Mouse (Mus musculus) c-Kit-positive CD71-positive TER-119-negative erythroid progenitor cells, embryonic 14.5 days (primary cell): Measurements from ENCODE around the gene Hp1bp3.

Source experiments
- DNase-seq: peaks from one replicate; pipeline ENCODE4 v3.0.0-alpha.2; 2013; ENCODE audit warnings: low read depth

Hp1bp3 gene

DNA sequence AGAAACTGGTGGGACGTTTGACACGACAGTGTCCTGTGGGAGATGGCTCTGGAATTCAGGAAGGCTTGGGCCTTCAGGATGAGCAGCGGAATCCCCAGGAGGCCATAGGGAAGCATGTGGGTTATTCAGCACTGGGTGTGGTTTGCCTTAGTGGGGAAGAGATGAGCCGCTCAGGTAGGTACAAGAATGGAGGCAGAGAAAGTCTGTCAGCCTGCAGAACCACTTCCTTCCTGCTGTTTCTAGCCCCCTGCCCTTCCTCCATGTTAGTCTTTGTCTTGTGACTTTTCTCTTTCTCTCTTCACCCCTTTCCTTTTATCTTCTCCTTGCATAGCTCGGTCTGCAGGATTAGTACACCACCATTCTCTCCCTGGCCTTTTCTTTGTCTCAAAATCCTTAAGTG, 6.3 kb downstream of the Hp1bp3 start:
- DNase-seq, result no peak

GRCm38 (mm10) chr4:138223623-138224022, 7.5 kb downstream of the Hp1bp3 start:
- no peak for DNase-seq

DNA sequence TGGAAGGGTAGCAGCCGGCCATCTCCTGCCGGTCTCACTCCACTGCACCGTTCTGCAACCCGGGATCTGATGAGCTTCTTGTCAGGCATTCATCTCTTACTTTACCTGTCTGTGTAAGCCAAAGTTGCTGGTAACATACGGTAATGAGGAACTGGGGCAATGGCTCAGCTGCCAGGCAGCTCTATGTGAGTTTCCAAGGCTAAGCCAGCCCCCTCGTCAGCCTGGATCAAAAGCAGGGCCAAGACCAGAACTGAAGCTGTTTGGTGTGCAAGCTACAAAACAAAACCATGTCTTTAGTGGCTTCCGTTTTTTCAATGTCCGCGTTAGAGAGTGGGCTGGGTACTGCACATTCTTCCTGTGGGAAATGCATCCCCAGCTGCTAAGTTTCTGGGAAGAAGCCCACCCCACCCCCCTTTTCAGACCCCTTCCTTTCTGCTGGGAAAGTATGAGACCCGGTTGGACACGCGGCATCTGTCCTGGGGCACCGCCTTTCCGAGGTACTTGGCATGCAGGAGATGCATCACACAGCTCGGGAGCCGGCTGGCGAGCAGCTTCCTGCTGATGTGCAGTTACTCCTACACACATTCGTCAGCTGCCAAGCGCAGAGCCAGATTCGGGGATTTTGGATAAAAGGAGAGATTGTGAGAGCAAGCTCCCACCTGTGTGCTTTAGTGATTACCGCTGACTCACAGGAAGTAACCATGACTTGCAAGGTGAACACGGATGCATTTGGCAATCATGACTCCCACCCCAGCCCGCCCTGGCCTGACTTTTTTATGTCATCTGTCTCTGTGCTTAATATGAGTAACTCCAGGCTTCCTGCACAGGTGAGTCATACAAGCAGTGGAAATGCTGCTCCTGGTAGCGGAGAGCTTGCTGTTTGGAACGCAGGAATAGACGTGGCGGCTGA, 30.9 kb downstream of the Hp1bp3 start:
- DNase-seq, result no peak

GRCm38 (mm10) chr4:138250088-138250960, 34.2 kb downstream of the Hp1bp3 start, which contains the start of the genes Sh2d5 and Kif17:
TSS of gene Sh2d5 (plus strand) at chr4:138250403.
TSS of gene Kif17 (plus strand) at chr4:138250435.
- peak; percentile 65 for DNase-seq

GRCm38 (mm10) chr4:138251819-138252218, 35.7 kb downstream of the Hp1bp3 start:
- DNase-seq, result no peak

DNA sequence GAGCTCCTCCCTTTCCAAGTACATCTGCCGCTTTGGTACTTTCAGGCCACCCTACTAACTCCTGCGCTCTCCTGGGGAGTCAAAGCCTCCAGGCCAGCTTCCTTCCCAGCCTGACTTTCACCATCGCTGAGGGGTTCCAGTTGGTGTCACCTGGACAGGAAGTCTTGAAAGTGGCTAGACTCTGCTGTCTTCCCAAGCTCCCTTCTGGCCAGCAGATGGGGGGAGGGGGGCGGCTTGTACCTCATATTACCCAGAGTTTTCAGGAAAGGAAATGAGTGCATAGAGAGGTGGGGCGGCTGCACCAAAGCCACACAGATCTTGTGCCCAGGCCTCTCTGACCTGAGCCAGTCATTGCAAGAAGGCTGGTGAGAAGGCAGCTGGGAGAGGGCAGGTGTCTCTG, 36.1 kb downstream of the Hp1bp3 start:
- DNase-seq, result no peak

GRCm38 (mm10) chr4:138257116-138257687, 41.1 kb downstream of the Hp1bp3 start:
- no peak for DNase-seq

DNA sequence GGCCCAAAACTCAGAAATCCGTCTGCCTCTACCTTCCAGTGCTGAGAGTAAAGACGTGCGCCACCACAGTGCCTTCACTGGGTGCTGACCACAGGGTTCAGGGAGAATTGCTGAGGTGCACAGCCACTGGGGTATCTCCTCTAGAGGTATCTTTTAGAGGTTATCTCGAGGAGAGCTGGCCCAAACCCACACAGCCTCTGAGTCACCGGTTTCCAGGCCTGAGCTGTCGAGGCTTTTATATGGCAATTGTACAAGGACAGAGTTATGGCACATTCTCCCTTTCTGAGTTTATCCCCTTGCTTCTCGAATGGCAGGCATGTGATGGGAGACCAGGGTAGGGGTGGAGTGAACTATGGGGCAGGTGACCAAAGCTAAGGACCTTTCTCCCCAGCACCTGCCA, 42.6 kb downstream of the Hp1bp3 start:
- DNase-seq, result no peak

DNA sequence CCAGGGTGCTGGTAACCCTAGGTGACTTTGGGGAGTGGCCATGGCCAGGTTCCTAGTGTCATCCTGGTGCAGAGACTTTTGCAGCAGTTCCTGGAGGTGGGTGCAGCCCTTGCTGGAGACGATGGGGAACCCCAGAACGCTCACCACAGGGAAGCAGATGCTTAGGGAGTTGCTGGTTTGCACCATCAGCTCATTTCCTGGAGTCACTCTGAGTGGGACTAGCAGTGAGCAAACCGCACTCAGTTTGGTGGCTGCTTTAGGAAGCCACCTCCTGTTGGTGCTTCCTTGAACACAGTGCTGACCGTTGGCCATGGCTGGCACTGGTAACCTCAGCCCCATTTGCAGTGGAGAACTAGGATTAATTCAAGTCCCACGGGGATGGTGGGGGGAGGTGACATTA, 43.4 kb downstream of the Hp1bp3 start:
- no peak for DNase-seq

- DNase-seq, result peak; percentile 50
These were observed 46.0 kb downstream of the Hp1bp3 start for GRCm38 (mm10) chr4:138261843-138262681.

- no peak for DNase-seq
These were observed 51.8 kb downstream of the Hp1bp3 start for GRCm38 (mm10) chr4:138267869-138268268.

DNA sequence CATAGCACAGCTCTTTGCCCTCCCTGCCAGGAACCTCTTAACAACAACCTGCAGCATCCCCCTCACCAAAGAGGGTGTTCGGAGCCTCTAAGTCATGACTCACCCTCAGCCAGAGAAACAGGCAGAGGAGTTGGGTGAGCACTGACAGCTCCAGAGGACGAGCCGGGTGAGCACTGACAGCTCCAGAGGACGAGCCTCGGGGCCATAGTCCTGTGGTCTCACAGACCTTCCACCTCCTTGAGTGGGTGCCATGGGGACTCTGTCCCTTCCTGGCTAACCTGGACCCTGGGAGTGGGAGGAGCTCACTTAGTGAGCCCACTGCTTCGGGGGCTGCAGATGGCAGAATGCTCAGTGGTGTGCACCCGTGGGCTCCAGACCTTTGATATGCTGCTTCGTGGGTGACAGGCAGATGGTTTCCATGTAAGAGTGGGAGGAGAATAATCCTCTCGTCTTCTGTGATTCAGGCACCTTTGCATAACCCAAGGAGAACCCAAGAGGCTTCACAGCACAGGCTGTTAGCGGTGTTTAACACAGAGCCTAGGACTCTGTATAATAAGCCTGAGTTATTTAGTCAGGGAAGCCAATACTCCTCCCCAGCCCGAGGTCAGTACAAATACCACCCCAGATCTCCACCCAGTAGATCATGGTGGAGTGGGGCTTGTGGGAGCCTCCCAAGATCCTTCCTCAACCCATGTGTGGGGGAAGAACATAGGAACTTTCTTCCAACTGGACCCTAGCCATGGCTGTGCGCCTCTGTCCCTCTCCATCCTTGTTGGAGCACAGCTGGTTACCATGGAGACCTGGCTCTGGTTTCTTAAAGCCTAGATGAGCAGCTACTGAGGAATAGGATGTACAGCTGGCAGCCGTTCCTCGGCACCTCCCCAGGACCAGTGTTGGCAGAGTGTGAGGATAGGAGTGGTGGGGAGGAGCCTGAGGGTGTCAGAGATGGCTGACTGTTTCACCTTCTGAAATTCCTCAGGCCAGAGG, 56.2 kb downstream of the Hp1bp3 start:
- no peak for DNase-seq

DNA sequence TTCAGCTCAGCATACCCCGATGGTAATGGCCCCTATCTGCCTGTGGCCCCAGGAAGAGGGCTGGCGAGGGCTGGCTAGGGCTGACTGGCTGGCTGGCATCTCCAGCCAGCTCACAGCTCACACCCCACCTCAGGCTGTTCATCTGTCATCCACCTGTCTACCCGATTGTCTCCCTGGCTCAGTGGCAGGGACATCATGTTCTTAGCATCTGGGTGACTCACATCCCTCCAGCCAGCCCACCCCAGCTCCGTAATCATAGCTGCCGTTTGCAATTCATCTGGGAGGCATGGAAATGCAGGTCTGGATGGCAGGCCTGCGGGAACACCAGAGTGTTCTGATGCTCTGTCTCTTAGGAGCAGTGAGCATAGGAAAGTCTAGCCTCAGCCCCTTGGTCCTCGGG, 62.2 kb downstream of the Hp1bp3 start:
- DNase-seq, result no peak

DNA sequence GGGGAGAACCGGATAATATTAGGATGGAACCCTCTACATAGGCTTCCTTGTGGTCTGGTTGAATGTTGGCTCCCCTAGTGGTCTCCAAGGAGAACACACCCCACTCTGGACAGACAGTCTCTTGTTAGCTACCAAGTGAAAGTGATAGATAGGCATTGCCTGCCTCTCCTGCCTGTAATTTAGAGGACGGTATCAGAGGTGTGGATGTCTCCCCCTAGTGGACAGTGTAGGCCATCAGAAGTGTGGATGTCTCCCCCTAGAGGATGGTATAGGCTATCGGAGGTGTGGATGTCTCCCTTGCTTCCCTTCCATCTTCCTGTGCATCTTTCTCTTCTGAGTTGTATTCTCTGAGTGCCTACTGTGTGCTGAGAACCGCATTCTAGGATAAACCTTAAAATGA, 66.7 kb downstream of the Hp1bp3 start:
- DNase-seq, result peak; percentile 86

GRCm38 (mm10) chr4:138286411-138286810, 70.3 kb downstream of the Hp1bp3 start:
- no peak for DNase-seq

DNA sequence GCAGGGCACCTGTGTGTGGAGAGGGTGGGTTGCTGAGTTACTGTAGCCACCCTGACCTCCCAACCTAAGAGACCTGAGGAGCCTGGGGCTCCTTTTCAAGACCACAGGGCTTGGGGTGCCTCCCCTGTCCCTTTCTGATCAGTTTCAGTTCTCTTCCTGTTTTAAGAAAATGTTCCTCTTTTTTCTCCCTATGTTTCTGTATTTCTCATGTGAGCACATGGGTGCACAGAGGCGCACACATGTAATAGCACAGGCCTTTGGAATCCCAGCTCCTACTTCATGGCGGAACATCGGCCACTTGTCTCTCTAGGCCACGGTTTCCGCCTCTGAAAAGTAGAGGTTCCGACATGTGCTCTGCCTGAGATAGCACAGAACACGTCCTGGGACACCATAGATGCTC, 72.6 kb downstream of the Hp1bp3 start:
- no peak for DNase-seq

DNA sequence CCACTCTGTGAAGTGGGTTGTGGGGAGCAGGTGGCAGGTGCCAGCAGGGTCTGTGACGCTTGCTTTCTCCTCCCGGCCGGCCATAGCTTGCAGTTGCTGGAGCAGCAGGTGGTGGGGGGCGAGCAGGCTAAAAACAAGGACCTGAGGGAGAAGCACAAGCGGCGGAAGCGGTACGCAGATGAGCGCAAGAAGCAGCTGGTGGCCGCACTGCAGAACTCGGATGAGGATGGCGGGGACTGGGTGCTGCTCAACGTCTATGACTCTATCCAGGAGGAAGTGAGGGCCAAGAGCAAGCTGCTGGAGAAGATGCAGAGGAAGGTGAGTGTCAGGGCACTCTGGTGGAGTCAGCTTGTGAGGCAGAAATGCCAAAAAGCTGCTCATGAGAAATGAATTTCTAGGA, 75.9 kb downstream of the Hp1bp3 start:
- DNase-seq, result no peak

GRCm38 (mm10) chr4:138293261-138293948, 77.3 kb downstream of the Hp1bp3 start:
- DNase-seq, result no peak

GRCm38 (mm10) chr4:138293949-138294550, 78.0 kb downstream of the Hp1bp3 start:
- no peak for DNase-seq
